Mouse (Mus musculus): ENCODE measurements around the gene Pid1.

DNA sequence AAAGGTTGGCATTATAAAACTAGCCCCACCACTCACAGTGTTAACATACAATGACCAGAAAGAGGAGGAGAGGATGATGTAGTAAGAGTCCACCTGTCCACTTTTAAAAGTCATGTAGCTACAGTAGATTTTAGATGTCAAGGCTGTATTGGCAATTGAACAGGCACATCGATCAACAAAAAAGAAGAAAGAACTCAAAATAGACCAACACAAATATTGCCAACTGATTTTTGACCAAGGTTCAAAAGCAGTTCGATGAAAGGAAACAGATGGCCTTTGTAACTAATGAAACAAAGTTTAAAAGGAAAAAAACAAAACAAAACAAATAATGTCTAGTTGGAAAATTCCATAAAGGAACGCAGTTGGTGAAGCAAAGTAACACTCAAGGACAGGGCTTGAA is 35.7 kb upstream of the Pid1 start:
- TF ChIP-seq CTCF (IDR thresholded peaks at IDR 0.05; ENCODE audit: low read depth) (no peak), EP300 (IDR thresholded peaks at IDR 0.05; ENCODE audit: low read depth) (no peak)

Data from liver, postnatal 0 days (tissue).